Mouse (Mus musculus) kidney, adult 2 months (tissue): ENCODE measurements around the gene Igsf21.

Experiments used
- CTCF ChIP-seq: fragments of 200-500 bp; conservative IDR thresholded peaks from 2 replicates; pipeline ENCODE4 v1.5.1; 2011; ENCODE audit warnings: low read depth, mild to moderate bottlenecking, control low read depth, low read length, moderate library complexity, mixed read lengths; ENCODE audit not compliant: insufficient read depth, insufficient read length
- POLR2A ChIP-seq: fragments of 200-500 bp; IDR thresholded peaks from one replicate; pipeline ENCODE4 v1.6.1; 2011; ENCODE audit warnings: low read depth, low read length, control low read depth

GRCm38 (mm10) chr4:140004932-140005331 lies 241.7 kb downstream of the Igsf21 start:
- TF ChIP-seq POLR2A (no peak), CTCF (no peak)
